Mouse (Mus musculus) gastrocnemius, adult 2 months (tissue): ENCODE measurements at regions not wholly inside any gene's neighbourhood (a gene's known extent, or its start where the extent isn't known, plus 50 kb on each side); places are given as distances from the start of the nearest gene placed in this dataset.

Experiments
- DNase-seq: peaks from one replicate; pipeline ENCODE4 v3.0.0; 2022
- H3K27ac ChIP-seq: fragments of 200-600 bp; 2 replicates; pipeline ENCODE4 v1.8.1; 2022; ENCODE audit warnings: mild to moderate bottlenecking
- H3K4me3 ChIP-seq: fragments of 200-600 bp; 2 replicates; pipeline ENCODE4 v1.8.1; 2022; ENCODE audit warnings: mild to moderate bottlenecking, moderate library complexity
- CTCF ChIP-seq: fragments of 200-600 bp; IDR thresholded peaks from 2 replicates; pipeline ENCODE4 v1.8.1; 2022; ENCODE audit warnings: antibody characterized with exemption, mild to moderate bottlenecking, moderate library complexity
- intact Hi-C: fragments of 180-260 bp; cut with DNase I; formaldehyde crosslinking; loops from one replicate; pipeline ENCODE4 v1.15.1; 2025

- intact Hi-C loops = no loop called here
- TF ChIP-seq CTCF = no peak
- no peak for DNase-seq
- Histone ChIP-seq H3K4me3 (no peak overlapping the region), H3K27ac (no peak overlapping the region)
These were observed 60.3 kb upstream of the 2410004P03Rik start for GRCm38 (mm10) chr12:17071691-17072454.

- DNase-seq = no peak
- Histone ChIP-seq H3K27ac (no peak overlapping the region), H3K4me3 (no peak overlapping the region)
- intact Hi-C loops = no loop called here
- no peak for TF ChIP-seq CTCF
These were observed 58.3 kb upstream of the 2410004P03Rik start for GRCm38 (mm10) chr12:17069808-17070207.

- intact Hi-C loops = no loop called here
- Histone ChIP-seq H3K4me3 (no peak overlapping the region), H3K27ac (no peak overlapping the region)
- no peak for DNase-seq
- no peak for TF ChIP-seq CTCF
These were observed 57.6 kb upstream of the 2410004P03Rik start for GRCm38 (mm10) chr12:17069161-17069560.

- no peak overlapping the region for H3K27ac ChIP-seq
- no peak for TF ChIP-seq CTCF
- H3K4me3 ChIP-seq = no peak overlapping the region
- DNase-seq = no peak
- intact Hi-C loops = no loop called here
These were observed 52.4 kb upstream of the 2410004P03Rik start for GRCm38 (mm10) chr12:17063920-17064319.
